23 mouse cellular contexts compared by ENCODE assay signal in the genomic region with DNA sequence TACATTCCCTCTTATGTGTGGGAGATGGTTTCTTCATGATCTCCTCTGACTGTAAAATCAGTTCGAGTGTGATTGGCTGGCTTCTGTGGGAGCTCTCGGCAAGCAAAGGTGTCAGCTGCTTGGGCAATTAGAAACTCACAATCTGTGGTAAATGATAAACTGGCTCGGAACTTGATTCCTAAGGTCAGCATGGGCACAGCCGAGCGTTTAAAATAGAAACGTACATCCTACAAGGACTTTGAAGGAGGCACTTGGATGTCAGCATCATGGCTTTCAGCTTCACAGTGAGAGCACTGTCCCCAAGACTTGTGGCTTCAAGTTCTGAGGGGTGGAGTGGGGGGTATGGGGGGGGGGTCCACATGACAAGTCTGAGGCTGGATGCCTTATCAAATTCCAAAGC.
DNase-seq lines count a peak whose midpoint lies in the region; ATAC-seq and TF ChIP-seq lines count a peak whose summit lies in the region.
"Had no signal": no experiment of that assay in that cellular context is flagged by ENCODE, and none has a peak within 500 bp of the region (broad histone marks: within the 10 kb centered on the region; RNA-seq: fewer than 3 reads in every experiment).

No protein-coding gene starts in this region.

- H3K4me2 ChIP-seq in intestine, embryonic 16.5 days (ENCODE audit: low read depth, low read length) = no peak overlapping the region
- no peak overlapping the region for H3K4me2 ChIP-seq in intestine, postnatal 0 days (replicated peaks; ENCODE audit: low read depth)
- H3K4me2 ChIP-seq in kidney, embryonic 16.5 days (replicated peaks; ENCODE audit: low read depth, low read length) = no peak overlapping the region
- H3K4me2 ChIP-seq: embryonic facial prominence, embryonic 13.5 days; forebrain, embryonic 13.5 days; heart, embryonic 13.5 days; hindbrain, embryonic 12.5 days had no signal

- ATAC-seq in intestine, embryonic 16.5 days = peak; percentile 55; the same call in 1 of the 2 replicates
- ATAC-seq in intestine, postnatal 0 days = no peak
- ATAC-seq in kidney, embryonic 16.5 days (ENCODE audit: low FRiP score, low TSS enrichment) = peak; percentile 65; the same call in 1 of the 2 replicates
- ATAC-seq: CD4-positive, CD25-positive, alpha-beta regulatory T cell, adult 4 months; forebrain, embryonic 13.5 days; forebrain, postnatal 0 days had no signal

- peak; percentile 80 for DNase-seq in kidney, adult 2 months
- DNase-seq in kidney, postnatal 25 days = peak; percentile 37 to 49
- no peak for DNase-seq in left cerebral cortex, adult 9 months (ENCODE audit: low spot score in 2 of 2)
- no peak for DNase-seq in cerebellum, adult 8-10 months
- DNase-seq in heart, postnatal 10 days = no peak
- DNase-seq: adrenal gland, postnatal 10 days; B cell, adult 2 months; cerebellum, adult 11-12 months; cerebellum, adult 9-11 months; cerebellum, postnatal 36 days; forebrain, postnatal 0 days; gastrocnemius, adult 2 months; gastrocnemius, postnatal 25 days; heart, postnatal 4 days had no signal

- H3K27me3 ChIP-seq in intestine, embryonic 16.5 days (replicated peaks; ENCODE audit: control insufficient read depth, insufficient read depth, low read length) = no peaks in the 10 kb centered on the region
- no peaks in the 10 kb centered on the region for H3K27me3 ChIP-seq in intestine, postnatal 0 days (replicated peaks; ENCODE audit: control insufficient read depth, insufficient read depth, low read length)
- H3K27me3 ChIP-seq in kidney, adult 2 months (replicated peaks; ENCODE audit: control insufficient read depth, insufficient read depth, low read length) = no peaks in the 10 kb centered on the region
- H3K27me3 ChIP-seq in kidney, embryonic 16.5 days (ENCODE audit: insufficient read depth, low read length) = no peaks in the 10 kb centered on the region
- H3K27me3 ChIP-seq: embryonic facial prominence, embryonic 13.5 days; forebrain, embryonic 13.5 days; heart, embryonic 13.5 days; hindbrain, embryonic 12.5 days had no signal

- H3K9me3 ChIP-seq in intestine, embryonic 16.5 days (ENCODE audit: control insufficient read depth, low read length) = no peaks in the 10 kb centered on the region
- no peaks in the 10 kb centered on the region for H3K9me3 ChIP-seq in intestine, postnatal 0 days (ENCODE audit: control insufficient read depth)
- no peaks in the 10 kb centered on the region for H3K9me3 ChIP-seq in kidney, embryonic 16.5 days (ENCODE audit: low read length)
- H3K9me3 ChIP-seq: embryonic facial prominence, embryonic 13.5 days; forebrain, embryonic 13.5 days; heart, embryonic 13.5 days; hindbrain, embryonic 12.5 days had no signal

- TF ChIP-seq POLR2A in kidney, adult 2 months (IDR thresholded peaks at IDR 0.05; ENCODE audit: low read depth, low read length) = no peak

- no peak overlapping the region for H3K4me3 ChIP-seq in intestine, embryonic 16.5 days (ENCODE audit: low read length)
- no peak overlapping the region for H3K4me3 ChIP-seq in intestine, postnatal 0 days (ENCODE audit: low read depth, low read length)
- H3K4me3 ChIP-seq in kidney, adult 2 months (ENCODE audit: insufficient read depth, low read depth, low read length) = no peak overlapping the region
- no peak overlapping the region for H3K4me3 ChIP-seq in kidney, embryonic 16.5 days (ENCODE audit: low read length)
- H3K4me3 ChIP-seq: embryonic facial prominence, embryonic 13.5 days; forebrain, embryonic 13.5 days; gastrocnemius, adult 2 months; heart, embryonic 13.5 days; hindbrain, embryonic 12.5 days had no signal

- H3K36me3 ChIP-seq in intestine, embryonic 16.5 days (ENCODE audit: control insufficient read depth, insufficient read depth, low read length) = no peaks in the 10 kb centered on the region
- no peaks in the 10 kb centered on the region for H3K36me3 ChIP-seq in intestine, postnatal 0 days (ENCODE audit: control insufficient read depth, insufficient read depth)
- no peaks in the 10 kb centered on the region for H3K36me3 ChIP-seq in kidney, adult 2 months (ENCODE audit: control insufficient read depth, insufficient read depth, low read length)
- no peaks in the 10 kb centered on the region for H3K36me3 ChIP-seq in kidney, embryonic 16.5 days (ENCODE audit: insufficient read depth, low read length)
- H3K36me3 ChIP-seq: embryonic facial prominence, embryonic 13.5 days; G1E; heart, embryonic 13.5 days; hindbrain, embryonic 12.5 days had no signal

- 59% methylated on average over 6 of the region's 6 CpGs for WGBS in intestine, embryonic 16.5 days
- 23% methylated on average over 6 of the region's 6 CpGs for whole genome bisulfite sequencing in intestine, postnatal 0 days
- 31% methylated on average over 6 of the region's 6 CpGs for WGBS in kidney, adult 2 months
- 31% methylated on average over 6 of the region's 6 CpGs for WGBS in kidney, embryonic 16.5 days

- H3K27ac ChIP-seq in intestine, embryonic 16.5 days (ENCODE audit: low read length) = no peak overlapping the region
- H3K27ac ChIP-seq in intestine, postnatal 0 days (ENCODE audit: low read depth, low read length) = no peak overlapping the region
- no peak overlapping the region for H3K27ac ChIP-seq in kidney, adult 2 months (ENCODE audit: insufficient read depth, low read depth, low read length)
- H3K27ac ChIP-seq in kidney, embryonic 16.5 days (ENCODE audit: low read length) = no peak overlapping the region
- H3K27ac ChIP-seq: embryonic facial prominence, embryonic 13.5 days; forebrain, embryonic 13.5 days; gastrocnemius, adult 2 months; heart, embryonic 13.5 days; hindbrain, embryonic 12.5 days had no signal

- no peaks in the 10 kb centered on the region for H3K4me1 ChIP-seq in intestine, embryonic 16.5 days (ENCODE audit: control insufficient read depth, insufficient read depth, low read length)
- H3K4me1 ChIP-seq in intestine, postnatal 0 days (replicated peaks; ENCODE audit: control insufficient read depth, insufficient read depth, low read length) = no peaks in the 10 kb centered on the region
- peaks cover 5% of the 10 kb centered on the region; the same call in 1 of the 2 replicates for H3K4me1 ChIP-seq in kidney, adult 2 months (ENCODE audit: control insufficient read depth, insufficient read depth, low read length)
- peaks cover 17% of the 10 kb centered on the region for H3K4me1 ChIP-seq in kidney, embryonic 16.5 days (ENCODE audit: insufficient read depth, low read length)
- H3K4me1 ChIP-seq: embryonic facial prominence, embryonic 13.5 days; forebrain, embryonic 13.5 days; hindbrain, embryonic 12.5 days had no signal

- no peak overlapping the region for H3K9ac ChIP-seq in intestine, embryonic 16.5 days (ENCODE audit: low read depth, low read length)
- H3K9ac ChIP-seq in intestine, postnatal 0 days (ENCODE audit: low read depth, low read length) = no peak overlapping the region
- H3K9ac ChIP-seq in kidney, embryonic 16.5 days (replicated peaks; ENCODE audit: low read length) = no peak overlapping the region
- H3K9ac ChIP-seq: embryonic facial prominence, embryonic 13.5 days; forebrain, embryonic 13.5 days; forebrain, postnatal 0 days; heart, embryonic 13.5 days; hindbrain, embryonic 12.5 days had no signal

- intact Hi-C loops in heart, postnatal 10 days (cut with DNase I) = no loop called here

- TF ChIP-seq CTCF in intestine, postnatal 0 days (IDR thresholded peaks at IDR 0.05; ENCODE audit: low read depth) = no peak
- TF ChIP-seq CTCF in kidney, adult 2 months (conservative IDR thresholded peaks at IDR 0.05; ENCODE audit: insufficient read depth, insufficient read length, low read depth, low read length) = no peak

Comparison
In these comparisons a context has a peak if more than half of its experiments do, and no peak if none do; other contexts are left out.
1. DNase-seq: peak in kidney, adult 2 months (single experiment) and kidney, postnatal 25 days (2 of 2); none in left cerebral cortex, adult 9 months (0 of 2), cerebellum, adult 8-10 months (single experiment) and heart, postnatal 10 days (0 of 2).